Mouse (Mus musculus) hindlimb bud, embryonic 11.5 days (tissue): ENCODE measurements around the gene Sipa1l3.

ENCODE experiments used
- DNase-seq: peaks from one replicate; pipeline ENCODE4 v3.0.0-alpha.2; 2012; ENCODE audit warnings: low read depth, low spot score; ENCODE audit errors: extremely low spot score

The Sipa1l3 gene

DNA sequence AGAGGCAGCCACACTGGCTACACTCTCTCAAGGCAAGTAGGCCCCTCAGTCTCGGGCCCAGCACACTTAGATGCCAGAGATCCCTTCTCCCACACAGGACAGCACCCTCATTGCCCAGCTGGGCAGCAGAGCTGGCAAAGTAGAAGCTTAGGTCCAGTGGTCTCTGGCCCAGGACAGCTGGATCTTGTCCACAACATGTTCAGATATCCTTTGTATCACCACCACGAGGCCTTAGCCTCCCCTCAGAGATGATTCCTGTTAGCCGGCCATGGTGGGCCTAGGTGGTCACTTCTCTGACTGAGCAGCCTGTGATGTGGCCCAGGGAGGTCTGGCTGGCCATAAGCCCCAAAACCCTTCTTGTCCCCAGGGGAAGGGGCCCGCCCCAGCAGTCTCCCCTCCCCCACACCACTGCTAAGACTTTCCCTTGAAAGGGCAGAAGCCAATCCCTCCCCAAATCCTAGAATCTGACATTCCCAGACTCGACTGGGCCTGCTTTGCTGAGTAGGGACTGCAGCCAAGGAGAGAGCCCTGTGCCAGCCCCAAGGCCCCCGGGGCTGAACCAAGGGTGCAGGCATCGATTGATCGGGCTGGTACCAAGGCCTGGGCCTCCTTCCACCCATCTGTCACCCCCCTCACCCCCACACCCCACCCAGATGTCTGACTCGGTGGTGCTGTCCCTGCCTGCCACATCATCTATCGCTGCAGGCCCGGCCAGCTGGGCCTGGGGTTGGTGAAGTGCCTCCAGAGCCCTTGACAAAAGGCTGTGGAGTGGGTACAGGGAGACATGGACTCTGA, 227.6 kb downstream of the Sipa1l3 start:
- DNase-seq: no peak

DNA sequence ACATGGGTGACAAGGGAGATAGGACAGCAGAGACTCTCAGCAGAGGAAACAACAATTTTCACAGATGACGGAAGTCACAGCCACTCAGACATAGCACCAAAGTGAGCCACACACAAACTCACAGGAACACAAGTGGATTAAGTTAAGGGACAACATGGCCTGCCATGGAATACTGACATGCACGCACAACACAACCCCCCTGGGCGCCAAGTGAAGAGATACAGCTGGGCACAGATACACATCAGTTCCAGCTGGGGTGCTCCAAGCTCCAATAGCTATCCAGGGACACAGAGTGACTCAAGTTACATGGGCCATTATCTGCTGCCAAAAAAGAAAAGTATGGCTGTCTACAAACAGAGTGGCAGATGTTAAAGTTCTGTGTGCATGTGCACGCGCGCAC, 228.6 kb downstream of the Sipa1l3 start:
- no peak for DNase-seq

DNA sequence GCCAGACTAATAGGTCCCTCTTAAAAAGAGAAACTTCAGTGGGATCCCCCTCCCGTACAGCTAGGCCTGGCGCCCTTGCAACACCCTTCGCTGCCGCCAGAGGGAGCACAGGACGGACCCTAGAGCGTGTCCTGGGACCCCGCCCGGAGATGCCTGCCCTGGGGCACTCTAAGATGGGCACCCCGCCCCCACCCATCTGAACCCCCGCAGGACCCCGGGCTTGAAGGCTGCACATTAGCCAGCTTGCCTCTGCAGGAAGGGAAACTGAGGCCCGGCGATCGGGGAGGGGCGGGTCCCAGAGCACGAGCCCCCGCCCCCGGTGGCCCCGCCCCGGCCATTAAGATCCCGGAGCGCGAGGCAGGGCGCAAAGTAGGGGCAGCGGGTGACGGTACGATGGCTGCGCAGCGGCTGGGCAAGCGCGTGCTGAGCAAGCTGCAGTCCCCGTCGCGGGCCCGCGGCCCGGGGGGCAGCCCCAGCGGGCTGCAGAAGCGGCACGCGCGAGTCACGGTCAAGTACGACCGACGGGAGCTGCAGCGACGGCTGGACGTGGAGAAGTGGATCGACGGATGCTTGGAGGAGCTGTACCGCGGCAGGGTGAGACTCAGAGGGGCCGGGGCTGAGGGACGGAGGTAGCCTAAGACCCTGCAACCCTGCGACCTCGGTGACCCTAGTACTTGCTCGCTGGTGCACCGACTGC, 229.4 kb downstream of the Sipa1l3 start, which contains the start of gene Ppp1r14a:
Gene Ppp1r14a, plus strand, starts transcription at position 367 of the 697 bp plus-strand sequence.
- DNase-seq: no peak

DNA sequence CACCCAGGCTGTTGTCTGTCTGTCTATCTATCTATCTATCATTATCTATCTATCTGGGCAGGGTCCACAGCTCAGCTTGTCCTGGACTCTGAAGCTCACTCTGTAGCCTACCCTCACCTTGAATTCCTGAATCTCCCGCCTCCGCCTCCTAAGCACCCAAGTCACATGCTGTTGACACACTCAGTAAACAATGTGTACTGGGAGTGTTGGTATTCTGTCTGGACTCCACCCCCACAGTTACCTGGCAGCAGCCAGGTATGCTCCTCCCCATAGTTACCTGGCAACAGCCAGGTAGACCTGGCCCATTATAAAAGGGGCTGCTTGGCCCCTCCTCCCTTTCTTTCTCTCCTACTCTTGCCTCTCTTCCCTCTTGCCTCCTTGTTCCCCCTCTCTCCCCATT, 230.4 kb downstream of the Sipa1l3 start:
- DNase-seq: no peak

DNA sequence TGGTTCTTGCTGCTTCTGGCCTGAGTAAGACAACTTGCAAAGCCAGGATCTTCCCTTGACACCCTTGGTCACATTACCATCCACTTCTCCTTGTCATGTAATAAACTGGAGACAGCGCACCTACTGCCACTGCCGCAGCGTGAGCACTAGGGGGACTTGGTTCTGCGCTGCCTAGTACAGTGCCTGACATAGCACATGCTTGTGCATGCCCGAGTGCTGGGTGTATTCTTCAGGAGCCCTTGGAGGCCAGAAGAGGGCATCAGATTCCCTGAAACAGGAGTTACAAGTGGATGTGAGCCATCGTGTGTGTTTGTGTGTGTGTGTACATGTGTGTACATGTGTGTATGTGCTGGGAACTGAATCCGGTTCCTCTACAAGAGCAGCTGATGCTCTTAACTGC, 231.0 kb downstream of the Sipa1l3 start:
- DNase-seq: no peak

DNA sequence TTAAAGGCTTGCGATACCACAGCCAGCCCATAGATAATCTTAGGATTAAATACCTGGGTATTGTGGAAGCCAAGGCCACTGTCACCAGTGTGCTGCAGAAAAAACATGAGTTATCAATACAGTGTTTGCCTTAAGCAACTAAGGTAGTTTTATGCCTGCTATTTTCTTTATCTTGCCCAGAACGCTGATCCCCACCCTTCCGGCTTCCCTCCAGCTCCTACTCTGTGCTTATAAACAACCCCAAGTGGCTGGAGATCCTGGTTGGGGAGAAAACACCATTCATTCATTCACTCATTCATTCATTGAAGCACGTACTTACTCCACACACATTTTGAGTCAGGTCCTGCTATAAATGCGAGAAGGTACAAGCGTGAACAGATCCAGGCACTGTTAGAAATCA, 233.9 kb downstream of the Sipa1l3 start:
- no peak for DNase-seq

GRCm38 (mm10) chr7:29283876-29284275, 234.6 kb downstream of the Sipa1l3 start:
- no peak for DNase-seq

DNA sequence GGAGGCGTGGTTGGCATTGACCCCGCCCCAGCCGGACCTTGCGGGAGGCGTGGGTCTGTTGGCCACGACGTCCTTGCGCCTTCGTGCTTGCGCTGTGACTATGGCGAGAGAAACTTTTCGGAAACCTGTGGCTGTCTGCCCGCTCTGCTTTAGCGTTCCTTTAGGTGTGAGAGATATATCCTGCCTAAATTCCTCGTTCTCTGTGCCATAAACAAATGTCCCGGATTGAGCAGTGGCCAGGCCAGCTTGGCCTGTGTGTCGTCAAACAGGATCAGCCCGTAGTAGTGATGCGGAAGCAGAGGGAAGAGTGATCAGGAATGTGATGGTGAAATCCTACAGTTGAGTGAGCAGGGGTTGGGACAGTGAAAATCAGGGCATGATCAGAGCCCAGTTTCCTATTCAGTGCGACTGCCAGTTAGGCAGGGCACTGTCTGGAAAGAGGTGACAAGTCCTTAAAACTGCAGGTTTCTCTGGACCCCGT, 236.3 kb downstream of the Sipa1l3 start:
- no peak for DNase-seq

- no peak for DNase-seq
Observed at GRCm38 (mm10) chr7:29281201-29282073, 237.0 kb downstream of the Sipa1l3 start, which contains the start of gene Spint2. Spint2 (minus strand) TSS chr7:29281912.

GRCm38 (mm10) chr7:29280801-29281200, 237.6 kb downstream of the Sipa1l3 start:
- DNase-seq: no peak

GRCm38 (mm10) chr7:29279924-29280323, 238.5 kb downstream of the Sipa1l3 start:
- no peak for DNase-seq

- DNase-seq: no peak
Observed at GRCm38 (mm10) chr7:29279261-29279660, 239.2 kb downstream of the Sipa1l3 start.

DNA sequence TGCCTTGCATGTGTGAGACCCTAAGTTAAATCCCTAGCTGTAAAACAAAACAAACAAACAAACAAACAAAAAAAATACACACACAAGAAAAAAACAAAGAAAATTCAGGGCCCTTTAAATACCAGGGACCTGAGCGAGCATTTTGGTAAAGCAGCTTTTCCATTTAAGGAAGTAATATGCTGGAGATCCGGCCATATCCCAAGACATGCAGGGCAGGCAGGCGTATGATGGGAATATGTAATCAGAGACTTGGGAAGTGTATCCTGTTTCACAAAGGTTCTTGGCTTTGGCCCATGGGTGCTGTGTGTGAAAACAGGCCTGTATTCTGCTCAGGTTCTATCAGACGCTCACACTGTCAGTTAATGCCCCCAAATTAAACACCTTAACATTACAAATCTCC, 240.9 kb downstream of the Sipa1l3 start:
- DNase-seq: no peak

GRCm38 (mm10) chr7:29276715-29277114, 241.7 kb downstream of the Sipa1l3 start:
- DNase-seq: no peak

- DNase-seq: no peak
Observed at GRCm38 (mm10) chr7:29271687-29272465, 246.6 kb downstream of the Sipa1l3 start.

GRCm38 (mm10) chr7:29270445-29270844, 248.0 kb downstream of the Sipa1l3 start:
- no peak for DNase-seq
